Mouse (Mus musculus) layer of hippocampus, adult 9-11 months (tissue): ENCODE data around the gene Klhl29.

Experiments
- DNase-seq: peaks from one replicate; pipeline ENCODE4 v3.0.0; 2022

The Klhl29 gene

DNA sequence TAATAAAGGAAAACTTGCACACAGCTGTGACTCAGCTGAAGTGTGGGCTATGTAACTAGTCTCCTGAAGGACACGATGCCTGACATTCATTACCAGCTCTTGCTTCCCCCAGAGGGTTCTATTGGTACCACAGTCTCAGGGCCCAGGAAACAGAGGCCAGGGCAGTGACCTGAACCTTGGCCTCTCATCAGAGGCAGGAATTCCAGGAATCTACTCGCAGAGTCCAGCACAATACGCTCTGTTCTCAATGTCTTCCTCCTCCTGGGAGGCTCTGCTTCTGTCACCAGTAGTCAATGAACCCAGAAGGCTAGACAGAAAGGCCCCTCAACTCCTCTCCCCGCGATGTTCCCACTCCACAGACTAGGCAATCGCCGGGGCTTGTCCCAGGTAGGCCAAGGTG is 125.4 kb downstream of the Klhl29 start:
- no peak for DNase-seq

DNA sequence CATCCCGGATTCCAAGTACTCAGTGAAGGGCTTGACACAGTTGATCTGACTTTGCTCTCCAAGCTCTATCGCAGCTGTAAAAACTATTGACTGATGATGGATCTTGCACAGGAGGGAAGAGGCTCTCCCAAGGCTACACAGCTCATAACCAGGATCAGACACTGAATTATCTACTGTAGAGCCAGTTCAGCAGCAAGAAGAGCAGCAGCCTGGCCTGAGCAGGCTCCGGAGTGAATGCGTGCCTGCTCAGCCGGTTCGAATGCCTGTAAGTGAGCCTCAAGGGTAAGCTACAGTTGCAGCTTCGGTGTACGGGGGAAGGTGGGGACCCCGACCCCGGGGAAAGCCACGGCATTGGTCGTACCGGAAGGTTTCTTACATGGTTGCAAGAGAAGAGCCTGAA is 126.4 kb downstream of the Klhl29 start:
- DNase-seq, result no peak

DNA sequence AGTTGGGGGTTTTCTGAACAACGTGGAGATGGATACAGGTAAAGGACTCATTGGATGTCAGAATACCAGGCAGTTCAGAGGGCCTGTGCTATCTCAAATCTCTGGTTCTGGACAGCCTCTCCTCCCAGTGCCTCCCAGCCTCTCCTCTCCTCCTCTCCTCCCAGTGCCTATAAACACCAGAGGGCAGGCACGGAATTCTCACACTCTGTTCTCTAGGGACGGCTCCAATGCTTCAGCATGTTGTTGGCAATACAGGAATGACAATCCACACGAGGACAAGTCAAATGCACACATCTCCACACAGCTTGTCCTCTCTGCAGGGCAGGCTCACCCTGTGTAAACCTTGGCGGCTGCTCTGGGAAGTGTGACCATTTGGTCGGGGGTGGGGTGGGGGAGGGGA is 128.0 kb downstream of the Klhl29 start:
- no peak for DNase-seq

DNA sequence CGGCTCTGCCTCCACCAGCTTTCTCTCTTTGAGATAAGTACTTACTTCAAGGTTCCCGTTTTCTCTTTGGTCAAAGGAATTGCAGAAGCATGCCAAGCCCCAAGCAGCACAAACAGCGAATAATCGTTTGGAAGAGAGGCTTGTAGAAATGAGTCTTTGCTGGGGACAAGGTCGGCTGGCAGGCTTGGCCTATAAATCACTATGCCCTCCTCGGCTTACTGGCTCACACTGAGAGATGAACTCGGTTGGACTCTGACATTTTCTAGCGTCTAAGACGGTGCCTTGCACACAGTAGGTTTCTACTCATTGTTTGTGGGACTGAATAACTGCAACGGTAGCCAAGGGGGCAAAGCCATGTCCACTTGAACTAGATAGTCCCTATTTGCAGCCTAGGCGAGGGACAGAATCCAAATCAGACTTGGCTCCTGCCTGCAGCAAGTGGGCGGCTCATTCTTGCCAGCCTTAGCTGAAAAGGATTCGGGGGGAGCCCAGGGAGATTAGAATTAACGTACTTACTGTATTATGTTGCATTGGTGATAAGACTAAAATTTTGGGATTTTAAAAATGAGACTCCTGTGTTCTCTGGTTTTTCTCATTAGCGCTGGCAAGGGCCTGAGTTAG is 128.7 kb downstream of the Klhl29 start:
- peak; percentile 63 for DNase-seq

DNA sequence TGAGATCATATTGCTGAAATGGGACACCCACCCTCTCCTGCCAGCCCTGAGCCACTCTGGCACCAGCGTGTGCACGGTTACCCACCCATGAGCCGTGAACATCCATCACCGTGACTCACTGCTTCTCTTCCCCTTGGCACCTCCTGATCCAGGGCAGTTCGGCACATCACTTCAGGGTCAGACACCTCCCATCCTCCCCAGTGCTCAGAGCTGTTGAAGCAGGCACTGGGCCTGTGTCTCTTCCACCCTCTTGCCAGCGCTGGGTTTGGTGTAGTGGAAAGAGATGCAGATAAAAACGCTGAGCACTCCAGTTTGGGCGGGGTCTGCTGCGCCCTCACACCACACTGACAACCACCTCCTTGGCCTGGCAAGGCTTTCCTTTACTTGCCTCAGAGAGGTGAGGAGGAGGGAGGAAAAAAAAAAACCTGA is 129.3 kb downstream of the Klhl29 start:
- no peak for DNase-seq

DNA sequence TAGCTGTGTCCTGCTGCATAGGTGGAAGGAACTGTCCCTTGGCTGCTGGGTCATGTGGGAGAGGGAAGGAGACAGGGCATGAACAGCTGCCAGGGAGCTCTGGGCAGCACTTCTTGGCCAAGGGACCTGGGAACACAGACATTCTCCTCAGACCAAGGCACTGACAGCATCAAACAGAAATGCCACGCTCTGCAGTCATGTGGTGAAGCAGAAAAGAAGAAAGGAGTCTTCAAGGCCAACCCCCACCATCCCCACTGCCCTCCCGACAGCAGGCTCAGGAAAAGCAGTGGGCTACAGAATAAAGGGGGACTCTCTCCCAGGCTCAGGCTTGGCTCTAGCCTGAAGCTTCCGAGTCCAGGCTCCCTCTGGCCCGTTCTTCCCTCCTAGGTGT is 130.3 kb downstream of the Klhl29 start:
- no peak for DNase-seq

DNA sequence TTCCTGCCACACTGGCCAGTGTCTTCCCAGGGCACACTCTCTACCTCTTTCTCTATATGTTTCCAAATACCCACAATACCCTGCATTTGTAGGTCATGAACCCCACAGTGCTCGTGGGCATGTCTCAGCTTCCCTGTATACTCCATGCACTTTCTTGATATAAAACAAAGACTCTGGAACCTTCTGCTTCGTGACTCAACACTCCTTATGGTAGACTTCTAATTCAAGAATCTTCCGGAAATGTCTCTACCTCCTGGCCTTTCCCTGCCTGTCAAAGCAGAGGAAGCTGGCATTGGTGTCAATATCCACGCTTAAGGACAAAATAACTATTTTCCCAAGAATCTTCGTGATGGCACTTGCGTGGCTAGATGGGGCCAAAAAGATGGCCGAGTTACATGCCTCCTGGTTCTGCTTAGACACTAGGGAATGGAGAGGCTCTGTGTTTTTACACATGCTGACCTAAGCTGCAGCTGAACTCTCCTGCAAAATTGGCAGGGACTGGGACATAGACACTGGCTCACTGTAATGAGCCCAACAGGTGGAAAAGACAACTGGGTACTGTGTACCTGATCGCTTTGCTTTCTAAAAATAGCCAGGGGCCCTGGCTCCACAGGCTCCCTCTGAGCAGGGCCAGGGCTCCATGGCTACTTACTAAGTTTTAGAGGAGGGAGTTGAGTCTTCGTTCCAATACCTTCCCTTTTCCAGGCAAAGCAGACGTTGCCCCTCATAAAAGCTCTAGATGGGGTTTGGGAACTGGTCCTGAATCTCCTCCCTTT is 130.9 kb downstream of the Klhl29 start:
- DNase-seq, result no peak

DNA sequence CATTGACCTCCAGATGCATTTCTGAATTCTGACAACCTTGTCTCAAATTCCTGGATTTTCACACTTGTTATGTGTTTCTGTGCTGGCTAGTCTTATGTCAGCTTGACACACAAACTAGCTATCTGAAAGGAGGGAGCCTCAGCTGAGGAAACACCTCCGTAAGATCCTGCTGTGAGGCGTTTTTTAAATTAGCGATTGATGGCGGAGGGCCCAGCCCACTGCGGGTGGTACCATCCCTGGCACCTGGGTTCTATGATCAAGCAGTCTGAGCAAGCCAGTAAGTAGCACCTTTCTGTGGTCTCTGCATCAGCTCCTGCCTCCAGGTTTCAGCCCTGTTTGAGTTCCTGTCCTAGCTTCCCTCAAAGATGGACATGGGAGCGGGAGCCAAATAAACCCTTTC is 131.6 kb downstream of the Klhl29 start:
- no peak for DNase-seq

GRCm38 (mm10) chr12:5243449-5243848 is 132.0 kb downstream of the Klhl29 start:
- no peak for DNase-seq

- no peak for DNase-seq
Observed at GRCm38 (mm10) chr12:5242551-5243330, 132.7 kb downstream of the Klhl29 start.

GRCm38 (mm10) chr12:5239451-5240245 is 135.8 kb downstream of the Klhl29 start:
- DNase-seq, result peak; percentile 79

DNA sequence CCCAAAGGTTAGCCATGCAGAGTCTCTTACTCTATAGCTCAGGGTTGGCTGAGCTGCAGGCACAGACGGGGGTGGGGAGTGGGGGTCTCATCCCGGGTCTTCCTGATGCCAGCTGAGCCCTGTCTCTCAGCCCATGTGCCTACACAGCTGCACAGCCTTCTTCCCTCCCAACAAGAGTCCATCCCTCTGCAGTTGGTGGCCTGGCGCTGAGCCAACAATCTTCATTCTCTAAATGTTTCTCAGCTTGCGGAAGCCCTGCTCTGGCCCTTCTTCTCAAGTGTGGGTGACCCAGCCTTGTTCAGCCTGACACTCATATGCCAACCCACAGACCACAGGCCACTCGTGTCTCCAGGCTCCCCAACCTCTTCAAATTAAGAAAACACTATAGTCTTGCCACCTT is 138.4 kb downstream of the Klhl29 start:
- DNase-seq, result no peak

DNA sequence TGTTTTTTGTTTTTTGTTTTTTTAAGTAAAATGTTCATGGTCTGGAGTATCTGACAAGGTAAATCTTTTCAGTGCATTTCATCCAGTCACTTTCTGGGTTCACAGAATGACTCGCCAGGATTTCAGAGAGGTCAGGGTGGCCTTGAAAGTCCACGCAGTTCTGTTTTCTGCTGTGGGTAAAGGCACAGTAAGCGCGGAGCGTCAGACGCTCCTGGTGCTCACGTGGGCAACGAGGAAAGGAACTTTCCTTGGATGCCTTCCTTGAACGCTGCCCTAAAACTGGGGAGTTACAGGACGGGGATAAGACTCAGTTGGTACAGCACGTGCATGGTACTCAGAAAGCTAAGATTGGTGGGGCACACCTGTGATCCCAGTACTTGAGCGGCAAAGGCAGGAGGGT is 139.9 kb downstream of the Klhl29 start:
- no peak for DNase-seq

DNA sequence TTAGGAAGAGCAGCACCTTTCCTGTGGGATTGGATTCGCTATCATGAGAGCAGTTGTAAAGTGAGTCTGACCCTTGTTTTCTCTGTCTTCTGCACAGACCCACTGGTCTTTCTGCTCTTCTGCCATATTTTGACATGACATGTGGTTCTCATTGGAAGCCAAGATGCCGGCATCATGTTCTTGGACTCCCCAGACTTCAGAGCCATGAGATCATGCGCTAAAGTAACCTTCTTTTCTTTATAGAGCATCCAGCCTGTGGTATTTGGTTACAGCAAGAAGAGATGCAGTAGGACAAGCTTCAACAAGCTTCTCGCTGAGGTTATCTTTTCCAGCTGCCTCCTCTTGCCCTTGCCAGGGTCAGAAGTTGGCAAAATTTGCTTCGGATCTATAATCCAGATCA is 145.0 kb downstream of the Klhl29 start:
- no peak for DNase-seq

DNA sequence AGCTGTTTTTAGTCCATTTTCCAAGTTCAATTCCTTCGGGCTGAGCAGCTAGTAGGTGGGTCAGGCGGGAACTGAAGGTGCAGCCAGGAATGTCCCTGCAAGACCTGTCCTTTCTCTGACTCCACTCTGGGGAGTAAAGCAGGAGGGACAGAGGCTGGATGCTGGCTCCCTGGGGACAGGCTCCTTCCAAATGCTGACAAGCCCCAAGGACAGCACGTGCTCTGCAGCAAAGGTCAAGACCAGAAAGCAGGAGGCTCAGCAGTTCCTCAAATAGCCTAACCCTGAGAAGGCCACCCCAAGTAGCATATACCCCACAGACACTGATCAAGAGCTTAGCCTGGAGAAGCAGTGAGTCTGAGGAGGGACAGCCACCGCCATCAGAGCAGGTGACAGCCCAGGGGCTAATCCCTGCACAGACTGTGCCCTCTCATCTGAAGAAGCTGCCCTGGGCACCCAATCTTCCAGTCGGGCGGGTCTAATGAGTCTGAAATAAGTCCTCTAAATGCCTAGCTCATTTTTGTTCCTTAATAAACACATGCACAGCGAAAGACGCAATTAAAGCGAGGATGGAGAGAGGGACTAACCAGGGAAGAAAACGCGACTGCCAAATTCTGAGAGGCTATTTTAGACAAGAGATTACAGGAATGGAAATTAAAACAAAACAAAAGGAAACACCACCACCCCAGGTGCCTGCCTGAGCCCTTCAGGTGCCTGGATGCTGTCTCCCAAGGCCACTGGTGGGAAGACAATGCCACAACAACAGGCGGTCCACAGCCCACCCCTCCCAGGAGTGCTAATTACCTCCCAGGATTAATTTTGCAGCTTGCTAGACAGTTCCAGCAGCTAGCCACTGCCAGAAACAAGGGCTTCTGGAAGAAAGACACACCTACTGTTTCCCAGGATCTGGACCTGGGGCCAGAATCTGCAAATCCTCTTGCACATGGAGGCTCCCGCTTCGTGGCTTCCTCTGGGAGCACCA is 148.5 kb downstream of the Klhl29 start:
- no peak for DNase-seq

DNA sequence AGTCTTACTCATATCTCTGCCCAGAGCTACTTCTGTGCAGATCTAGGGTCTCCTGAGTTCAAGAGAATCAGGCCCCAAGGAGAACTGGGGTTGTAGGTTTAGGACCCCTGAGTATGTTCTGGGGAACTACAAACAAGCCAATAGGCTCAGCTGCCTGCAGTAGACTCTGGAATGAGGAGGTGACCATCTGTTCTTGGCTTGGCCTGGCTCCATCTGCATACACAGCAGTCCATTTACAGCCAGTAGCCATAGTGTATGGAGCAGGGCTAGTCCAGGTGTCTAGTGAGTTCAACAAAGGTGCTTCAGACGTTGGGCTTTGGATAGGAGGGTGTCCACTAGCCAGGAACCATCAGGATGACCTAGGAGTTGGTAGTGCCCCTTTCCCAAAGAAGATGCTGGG is 151.9 kb downstream of the Klhl29 start:
- DNase-seq, result no peak

GRCm38 (mm10) chr12:5222439-5223202 is 152.9 kb downstream of the Klhl29 start:
- DNase-seq, result no peak

- peak; percentile 61 for DNase-seq
Observed at GRCm38 (mm10) chr12:5219913-5220575, 155.4 kb downstream of the Klhl29 start.

- peak; percentile 60 for DNase-seq
Observed at GRCm38 (mm10) chr12:5215836-5216747, 159.4 kb downstream of the Klhl29 start.
